Mouse (Mus musculus) neural tube, embryonic 12.5 days (tissue): ENCODE results near the gene Nhsl2. TPM values are rescaled to one million over a fixed set of nuclear protein-coding genes. Genes with fewer than 3 reads are reported as not detected.

Source experiments
- ATAC-seq: fragments of 200-750 bp; cut with Nextera tagmentation; 2 replicates; pipeline ENCODE4 v1.8.0; 2017; ENCODE audit warnings: low read depth, mild to moderate bottlenecking, moderate TSS enrichment, moderate library complexity; ENCODE audit not compliant: low FRiP score
- H3K27ac ChIP-seq: fragments of 300-500 bp; sonication (generic); 2 replicates; pipeline ENCODE4 v1.5.1; 2016
- H3K27me3 ChIP-seq: fragments of 300-500 bp; sonication (generic); replicated peaks from 2 replicates; pipeline ENCODE4 v1.6.1; 2016; ENCODE audit warnings: mild to moderate bottlenecking
- H3K36me3 ChIP-seq: fragments of 300-500 bp; sonication (generic); 2 replicates; pipeline ENCODE4 v1.6.1; 2016; ENCODE audit warnings: mild to moderate bottlenecking
- H3K4me1 ChIP-seq: fragments of 300-500 bp; sonication (generic); 2 replicates; pipeline ENCODE4 v1.6.1; 2016
- H3K4me2 ChIP-seq: fragments of 300-500 bp; sonication (generic); replicated peaks from 2 replicates; pipeline ENCODE4 v1.6.1; 2016; ENCODE audit warnings: mild to moderate bottlenecking
- H3K4me3 ChIP-seq: fragments of 300-500 bp; sonication (generic); 2 replicates; pipeline ENCODE4 v1.5.1; 2016
- H3K9ac ChIP-seq: fragments of 300-500 bp; sonication (generic); 2 replicates; pipeline ENCODE4 v1.6.1; 2016; ENCODE audit warnings: mild to moderate bottlenecking
- H3K9me3 ChIP-seq: fragments of 300-500 bp; sonication (generic); 2 replicates; pipeline ENCODE4 v1.6.1; 2016; ENCODE audit warnings: mild to moderate bottlenecking
- WGBS: fragments of 180-500 bp; shearing (Covaris S2); methylation state at CpG from one replicate; pipeline ENCODE4 v1.1.7; 2016; 5-methylcytosine and 5-hydroxymethylcytosine counted together
- polyA plus RNA-seq: library from polyadenylated mRNA; unstranded; fragments of >200 nt; fragmentation: Nextera tagmentation; extraction: Ambion mirVana; gene quantifications from 2 replicates; pipeline ENCODE4 v1.2.1, GENCODE M21; 2016

The Nhsl2 gene
- polyA plus RNA-seq, 1 experiment from 2014 or later = 6.3 TPM

- no peaks in the 10 kb centered on the region for H3K36me3 ChIP-seq
- H3K4me1 ChIP-seq = no peaks in the 10 kb centered on the region
- no peak overlapping the region for H3K4me2 ChIP-seq
- H3K27me3 ChIP-seq = 0 out of 2 replicates have a peak, but pooled peaks cover 7% of the 10 kb centered on the region
- H3K4me3 ChIP-seq = no peak overlapping the region
- no peak overlapping the region for H3K9ac ChIP-seq
- WGBS = 61% methylated on average over 2 of the region's 2 CpGs
- ATAC-seq = no peak
- H3K9me3 ChIP-seq = no peaks in the 10 kb centered on the region
- no peak overlapping the region for H3K27ac ChIP-seq
Observed at GRCm38 (mm10) chrX:101874901-101875300, 25.7 kb downstream of the Nhsl2 start.

- H3K27me3 ChIP-seq = 0 out of 2 replicates have a peak, but pooled peaks cover 7% of the 10 kb centered on the region
Observed at GRCm38 (mm10) chrX:101876136-101876535, 27.0 kb downstream of the Nhsl2 start.

GRCm38 (mm10) chrX:101877840-101878239 lies 28.7 kb downstream of the Nhsl2 start:
- 0 out of 2 replicates have a peak, but pooled peaks cover 7% of the 10 kb centered on the region for H3K27me3 ChIP-seq
- 83% methylated on average over 4 of the region's 4 CpGs for WGBS
- ATAC-seq = no peak
- no peak overlapping the region for H3K4me2 ChIP-seq
- H3K4me3 ChIP-seq = no peak overlapping the region
- H3K36me3 ChIP-seq = no peaks in the 10 kb centered on the region
- no peaks in the 10 kb centered on the region for H3K9me3 ChIP-seq
- no peaks in the 10 kb centered on the region for H3K4me1 ChIP-seq
- H3K27ac ChIP-seq = no peak overlapping the region
- no peak overlapping the region for H3K9ac ChIP-seq

More at GRCm38 (mm10) chrX:101876136-101876535, 27.0 kb downstream of the Nhsl2 start:
- ATAC-seq = no peak
- no peak overlapping the region for H3K9ac ChIP-seq
- no peaks in the 10 kb centered on the region for H3K9me3 ChIP-seq
- no peak overlapping the region for H3K4me3 ChIP-seq
- 49% methylated on average over 2 of the region's 2 CpGs for WGBS
- H3K27ac ChIP-seq = no peak overlapping the region
- H3K4me2 ChIP-seq = no peak overlapping the region
- H3K4me1 ChIP-seq = no peaks in the 10 kb centered on the region
- no peaks in the 10 kb centered on the region for H3K36me3 ChIP-seq

GRCm38 (mm10) chrX:101878546-101878945 lies 29.4 kb downstream of the Nhsl2 start:
- no peak for ATAC-seq
- no peak overlapping the region for H3K4me2 ChIP-seq
- 0 out of 2 replicates have a peak, but pooled peaks cover 7% of the 10 kb centered on the region for H3K27me3 ChIP-seq
- H3K9me3 ChIP-seq = no peaks in the 10 kb centered on the region
- H3K27ac ChIP-seq = no peak overlapping the region
- H3K36me3 ChIP-seq = no peaks in the 10 kb centered on the region
- H3K4me3 ChIP-seq = no peak overlapping the region
- WGBS = 45% methylated on average over 4 of the region's 4 CpGs
- no peaks in the 10 kb centered on the region for H3K4me1 ChIP-seq
- no peak overlapping the region for H3K9ac ChIP-seq

- H3K27me3 ChIP-seq = no peaks in the 10 kb centered on the region; the same call in 1 of the 2 replicates
- no peak for ATAC-seq
- 53% methylated on average over 3 of the region's 3 CpGs for WGBS
Observed at GRCm38 (mm10) chrX:101882141-101882751, 33.1 kb downstream of the Nhsl2 start.

GRCm38 (mm10) chrX:101889384-101889783 lies 40.2 kb downstream of the Nhsl2 start:
- Histone ChIP-seq H3K27me3 (peaks cover 5% of the 10 kb centered on the region; the same call in 1 of the 2 replicates), H3K9ac (no peak overlapping the region), H3K27ac (no peak overlapping the region), H3K4me3 (no peak overlapping the region), H3K4me1 (no peaks in the 10 kb centered on the region), H3K4me2 (no peak overlapping the region), H3K36me3 (no peaks in the 10 kb centered on the region), H3K9me3 (no peaks in the 10 kb centered on the region)
- WGBS = 48% methylated on average over 4 of the region's 4 CpGs
- no peak for ATAC-seq

More at GRCm38 (mm10) chrX:101882141-101882751, 33.1 kb downstream of the Nhsl2 start:
- no peak overlapping the region for H3K4me2 ChIP-seq
- no peak overlapping the region for H3K9ac ChIP-seq
- H3K36me3 ChIP-seq = no peaks in the 10 kb centered on the region
- H3K9me3 ChIP-seq = no peaks in the 10 kb centered on the region
- H3K27ac ChIP-seq = no peak overlapping the region
- H3K4me1 ChIP-seq = no peaks in the 10 kb centered on the region
- no peak overlapping the region for H3K4me3 ChIP-seq

- Histone ChIP-seq H3K4me3 (no peak overlapping the region), H3K4me2 (no peak overlapping the region), H3K36me3 (no peaks in the 10 kb centered on the region), H3K9me3 (no peaks in the 10 kb centered on the region), H3K27ac (no peak overlapping the region), H3K27me3 (peaks cover 5% of the 10 kb centered on the region; the same call in 1 of the 2 replicates), H3K9ac (no peak overlapping the region), H3K4me1 (no peaks in the 10 kb centered on the region)
- ATAC-seq = no peak
- WGBS = 86% methylated on average over 4 of the region's 4 CpGs
Observed at GRCm38 (mm10) chrX:101889813-101890469, 40.8 kb downstream of the Nhsl2 start.

- 86% methylated on average over 7 of the region's 7 CpGs for WGBS
- Histone ChIP-seq H3K9ac (no peak overlapping the region), H3K4me1 (no peaks in the 10 kb centered on the region), H3K9me3 (no peaks in the 10 kb centered on the region), H3K36me3 (no peaks in the 10 kb centered on the region), H3K4me2 (no peak overlapping the region), H3K27me3 (peaks cover 5% of the 10 kb centered on the region; the same call in 1 of the 2 replicates), H3K4me3 (no peak overlapping the region), H3K27ac (no peak overlapping the region)
- no peak for ATAC-seq
Observed at GRCm38 (mm10) chrX:101893796-101894195, 44.6 kb downstream of the Nhsl2 start.

- WGBS = 73% methylated on average over 4 of the region's 4 CpGs
- no peak for ATAC-seq
- Histone ChIP-seq H3K9ac (no peak overlapping the region), H3K27me3 (peaks cover 6% of the 10 kb centered on the region), H3K36me3 (no peaks in the 10 kb centered on the region), H3K4me1 (no peaks in the 10 kb centered on the region), H3K4me2 (no peak overlapping the region), H3K9me3 (no peaks in the 10 kb centered on the region), H3K4me3 (no peak overlapping the region), H3K27ac (no peak overlapping the region)
Observed at GRCm38 (mm10) chrX:101898341-101898740, 49.2 kb downstream of the Nhsl2 start.

- Histone ChIP-seq H3K4me1 (no peaks in the 10 kb centered on the region), H3K4me3 (no peak overlapping the region), H3K4me2 (no peak overlapping the region), H3K9me3 (no peaks in the 10 kb centered on the region), H3K27me3 (peaks cover 6% of the 10 kb centered on the region; the same call in 1 of the 2 replicates), H3K27ac (no peak overlapping the region), H3K36me3 (no peaks in the 10 kb centered on the region), H3K9ac (no peak overlapping the region)
- 56% methylated on average over 7 of the region's 7 CpGs for WGBS
- ATAC-seq = no peak
Observed at GRCm38 (mm10) chrX:101901806-101902490, 52.8 kb downstream of the Nhsl2 start.

- no peaks in the 10 kb centered on the region for H3K9me3 ChIP-seq
- no peaks in the 10 kb centered on the region for H3K36me3 ChIP-seq
- no peak overlapping the region for H3K27ac ChIP-seq
- no peak overlapping the region for H3K4me2 ChIP-seq
- no peaks in the 10 kb centered on the region for H3K4me1 ChIP-seq
- ATAC-seq = no peak
- 64% methylated on average over 4 of the region's 4 CpGs for WGBS
- no peak overlapping the region for H3K9ac ChIP-seq
- peaks cover 6% of the 10 kb centered on the region; the same call in 1 of the 2 replicates for H3K27me3 ChIP-seq
- H3K4me3 ChIP-seq = no peak overlapping the region
Observed at GRCm38 (mm10) chrX:101902597-101902996, 53.4 kb downstream of the Nhsl2 start.

GRCm38 (mm10) chrX:101907301-101907700 lies 58.1 kb downstream of the Nhsl2 start:
- no peak overlapping the region for H3K27ac ChIP-seq
- H3K4me2 ChIP-seq = no peak overlapping the region
- H3K27me3 ChIP-seq = peaks cover 7% of the 10 kb centered on the region; the same call in 1 of the 2 replicates
- no peaks in the 10 kb centered on the region for H3K4me1 ChIP-seq
- H3K9ac ChIP-seq = no peak overlapping the region
- no peaks in the 10 kb centered on the region for H3K9me3 ChIP-seq
- no peak overlapping the region for H3K4me3 ChIP-seq
- WGBS = 73% methylated on average over 5 of the region's 5 CpGs
- no peaks in the 10 kb centered on the region for H3K36me3 ChIP-seq
- ATAC-seq = no peak
